Mouse (Mus musculus): ENCODE measurements around the gene Vps53.

Vps53 gene

GRCm38 (mm10) chr11:76167079-76167765 is 12.2 kb downstream of the Vps53 start:
- peak; percentile 71 for DNase-seq (ENCODE audit: inconsistent ontology term)

GRCm38 (mm10) chr11:76166657-76167056 is 12.8 kb downstream of the Vps53 start:
- no peak for DNase-seq (ENCODE audit: inconsistent ontology term)

- peak; percentile 17 for DNase-seq (ENCODE audit: inconsistent ontology term)
Measured at GRCm38 (mm10) chr11:76160251-76160650, 19.2 kb downstream of the Vps53 start.

- DNase-seq (ENCODE audit: inconsistent ontology term), result peak; percentile 61
Measured at GRCm38 (mm10) chr11:76158375-76158774, 21.1 kb downstream of the Vps53 start.

GRCm38 (mm10) chr11:76154861-76155260 is 24.6 kb downstream of the Vps53 start:
- peak; percentile 70 for DNase-seq (ENCODE audit: inconsistent ontology term)

GRCm38 (mm10) chr11:76154200-76154599 is 25.2 kb downstream of the Vps53 start:
- DNase-seq (ENCODE audit: inconsistent ontology term), result no peak

- DNase-seq (ENCODE audit: inconsistent ontology term), result no peak
Measured at GRCm38 (mm10) chr11:76153236-76153951, 26.1 kb downstream of the Vps53 start.

- DNase-seq (ENCODE audit: inconsistent ontology term), result peak; percentile 69
Measured at GRCm38 (mm10) chr11:76150980-76151379, 28.5 kb downstream of the Vps53 start.

- DNase-seq (ENCODE audit: inconsistent ontology term), result peak; percentile 80
Measured at GRCm38 (mm10) chr11:76148055-76149008, 31.1 kb downstream of the Vps53 start.

- DNase-seq (ENCODE audit: inconsistent ontology term), result no peak
Measured at GRCm38 (mm10) chr11:76146187-76147010, 33.0 kb downstream of the Vps53 start.

GRCm38 (mm10) chr11:76145169-76145568 is 34.3 kb downstream of the Vps53 start:
- DNase-seq (ENCODE audit: inconsistent ontology term), result no peak

GRCm38 (mm10) chr11:76144386-76144785 is 35.1 kb downstream of the Vps53 start:
- no peak for DNase-seq (ENCODE audit: inconsistent ontology term)

GRCm38 (mm10) chr11:76137996-76138395 is 41.5 kb downstream of the Vps53 start:
- peak; percentile 25 for DNase-seq (ENCODE audit: inconsistent ontology term)

GRCm38 (mm10) chr11:76135641-76136437 is 43.6 kb downstream of the Vps53 start:
- DNase-seq (ENCODE audit: inconsistent ontology term), result peak; percentile 57

GRCm38 (mm10) chr11:76130859-76131258 is 48.6 kb downstream of the Vps53 start:
- no peak for DNase-seq (ENCODE audit: inconsistent ontology term)

- no peak for DNase-seq (ENCODE audit: inconsistent ontology term)
Measured at GRCm38 (mm10) chr11:76125386-76125785, 54.1 kb downstream of the Vps53 start.

- DNase-seq (ENCODE audit: inconsistent ontology term), result no peak
Measured at GRCm38 (mm10) chr11:76123517-76123916, 55.9 kb downstream of the Vps53 start.

- DNase-seq (ENCODE audit: inconsistent ontology term), result no peak
Measured at GRCm38 (mm10) chr11:76122571-76122970, 56.9 kb downstream of the Vps53 start.

- DNase-seq (ENCODE audit: inconsistent ontology term), result no peak
Measured at GRCm38 (mm10) chr11:76121086-76121485, 58.4 kb downstream of the Vps53 start.

- DNase-seq (ENCODE audit: inconsistent ontology term), result peak; percentile 66
Measured at GRCm38 (mm10) chr11:76120407-76120901, 59.0 kb downstream of the Vps53 start.

Data from Muller cell, postnatal 12 days (primary cell).